In genomic region chr8:107522555-107522833, GRCm38 (mm10) we compare ENCODE assay signal across 17 mouse cellular contexts.
DNase-seq lines count a peak whose midpoint lies in the region; ATAC-seq and TF ChIP-seq lines count a peak whose summit lies in the region.
"Had no signal": no experiment of that assay in that cellular context is flagged by ENCODE, and none has a peak within 500 bp of the region (broad histone marks: within the 10 kb centered on the region; RNA-seq: fewer than 3 reads in every experiment).

No protein-coding gene starts in this region.

- H3K27ac ChIP-seq in cerebellum, adult 2 months (ENCODE audit: insufficient read depth, low read length): peak overlapping the region; percentile 30; the same call in 1 of the 2 replicates
- H3K27ac ChIP-seq in kidney, embryonic 15.5 days: peak overlapping the region; percentile 61
- no peak overlapping the region for H3K27ac ChIP-seq in liver, embryonic 12.5 days
- H3K27ac ChIP-seq: forebrain, embryonic 15.5 days; hindbrain, embryonic 15.5 days; liver, embryonic 13.5 days had no signal

- 77% methylated on average over 4 of the region's 4 CpGs for WGBS in cerebellum, adult 2 months
- 51% methylated on average over 4 of the region's 4 CpGs for WGBS in kidney, embryonic 15.5 days
- 70% methylated on average over 4 of the region's 4 CpGs for WGBS in liver, embryonic 12.5 days (ENCODE audit: insufficient replicate concordance)

- no peaks in the 10 kb centered on the region for H3K27me3 ChIP-seq in cerebellum, adult 2 months (ENCODE audit: control insufficient read depth, insufficient read depth, low read length)
- H3K27me3 ChIP-seq in kidney, embryonic 15.5 days: no peaks in the 10 kb centered on the region
- no peaks in the 10 kb centered on the region for H3K27me3 ChIP-seq in liver, embryonic 12.5 days (replicated peaks)
- H3K27me3 ChIP-seq: embryonic facial prominence, embryonic 12.5 days; forebrain, embryonic 15.5 days; hindbrain, embryonic 15.5 days; liver, embryonic 13.5 days; Patski had no signal

- no peak for TF ChIP-seq POLR2A in cerebellum, adult 2 months (IDR thresholded peaks at IDR 0.05; ENCODE audit: borderline replicate concordance, insufficient read depth, low read length)

- H3K36me3 ChIP-seq in kidney, embryonic 15.5 days: peaks cover 14% of the 10 kb centered on the region
- peaks cover 18% of the 10 kb centered on the region for H3K36me3 ChIP-seq in liver, embryonic 12.5 days
- H3K36me3 ChIP-seq: hindbrain, embryonic 15.5 days had no signal

- H3K9ac ChIP-seq in kidney, embryonic 15.5 days: no peak overlapping the region
- H3K9ac ChIP-seq in liver, embryonic 12.5 days: no peak overlapping the region
- H3K9ac ChIP-seq: embryonic facial prominence, embryonic 12.5 days; forebrain, embryonic 15.5 days; hindbrain, embryonic 15.5 days; liver, embryonic 13.5 days had no signal

- no peak for DNase-seq in cerebellum, adult 2 months
- DNase-seq in cerebellum, adult 8-10 months: no peak
- no peak for DNase-seq in kidney, adult 9 months
- peak; percentile 32 for DNase-seq in 3134 (ENCODE audit: extremely low read depth, insufficient read length, low spot score)
- DNase-seq in urinary bladder, postnatal 4 days (ENCODE audit: low spot score in 2 of 2): no peak
- DNase-seq: cerebellum, adult 9-10 months; kidney, postnatal 10 days; liver, embryonic 13.5 days had no signal

- no peak overlapping the region for H3K4me2 ChIP-seq in kidney, embryonic 15.5 days
- no peak overlapping the region for H3K4me2 ChIP-seq in liver, embryonic 12.5 days
- H3K4me2 ChIP-seq: embryonic facial prominence, embryonic 12.5 days; forebrain, embryonic 15.5 days; hindbrain, embryonic 15.5 days; liver, embryonic 13.5 days; midbrain, embryonic 11.5 days had no signal

- no peak overlapping the region for H3K4me3 ChIP-seq in cerebellum, adult 2 months (replicated peaks; ENCODE audit: insufficient read depth, low read depth, low read length)
- no peak overlapping the region for H3K4me3 ChIP-seq in kidney, embryonic 15.5 days (replicated peaks)
- no peak overlapping the region for H3K4me3 ChIP-seq in liver, embryonic 12.5 days
- H3K4me3 ChIP-seq: embryonic facial prominence, embryonic 12.5 days; forebrain, embryonic 15.5 days; hindbrain, embryonic 15.5 days; liver, embryonic 13.5 days had no signal

- ATAC-seq in kidney, embryonic 15.5 days (replicated peaks; ENCODE audit: low FRiP score): no peak
- ATAC-seq in hematopoietic stem cell, adult 5-6 weeks (replicated peaks in 1 of 2; ENCODE audit: insufficient read depth in 1 of 2, low FRiP score in 2 of 2, low TSS enrichment in 1 of 2, low read depth in 1 of 2, poor library complexity in 2 of 2, severe bottlenecking in 2 of 2): peak; percentile 64 to 70
- ATAC-seq in liver, embryonic 12.5 days: no peak
- ATAC-seq: forebrain, embryonic 15.5 days; lung, postnatal 0 days; Patski had no signal

- no peaks in the 10 kb centered on the region for H3K9me3 ChIP-seq in kidney, embryonic 15.5 days (replicated peaks)
- H3K9me3 ChIP-seq in liver, embryonic 12.5 days (replicated peaks): no peaks in the 10 kb centered on the region
- H3K9me3 ChIP-seq: embryonic facial prominence, embryonic 12.5 days; forebrain, embryonic 15.5 days; hindbrain, embryonic 15.5 days; liver, embryonic 13.5 days had no signal

- TF ChIP-seq CTCF in cerebellum, adult 2 months (IDR thresholded peaks at IDR 0.05; ENCODE audit: borderline replicate concordance, insufficient read depth, low read depth, low read length): no peak

- H3K4me1 ChIP-seq in cerebellum, adult 2 months (ENCODE audit: control insufficient read depth, insufficient read depth, low read length): no peaks in the 10 kb centered on the region
- H3K4me1 ChIP-seq in kidney, embryonic 15.5 days: 0 out of 2 replicates have a peak, but pooled peaks cover 8% of the 10 kb centered on the region
- H3K4me1 ChIP-seq in liver, embryonic 12.5 days: no peaks in the 10 kb centered on the region
- H3K4me1 ChIP-seq: embryonic facial prominence, embryonic 12.5 days; liver, embryonic 13.5 days had no signal

Comparison
In these comparisons a context has a peak if more than half of its experiments do, and no peak if none do; other contexts are left out.
1. ATAC-seq: peak in hematopoietic stem cell, adult 5-6 weeks (2 of 2); none in kidney, embryonic 15.5 days (single experiment) and liver, embryonic 12.5 days (single experiment).